Mouse (Mus musculus): ENCODE data around the gene Tepsin. TPM values are rescaled to one million over a fixed set of nuclear protein-coding genes. Genes with fewer than 3 reads are reported as not detected.
A peak's percentile ranks its signal among the peaks of the same experiment; 100 is the strongest.

The Tepsin gene
- polyA plus RNA-seq, 1 experiment = 12.2 TPM

DNA sequence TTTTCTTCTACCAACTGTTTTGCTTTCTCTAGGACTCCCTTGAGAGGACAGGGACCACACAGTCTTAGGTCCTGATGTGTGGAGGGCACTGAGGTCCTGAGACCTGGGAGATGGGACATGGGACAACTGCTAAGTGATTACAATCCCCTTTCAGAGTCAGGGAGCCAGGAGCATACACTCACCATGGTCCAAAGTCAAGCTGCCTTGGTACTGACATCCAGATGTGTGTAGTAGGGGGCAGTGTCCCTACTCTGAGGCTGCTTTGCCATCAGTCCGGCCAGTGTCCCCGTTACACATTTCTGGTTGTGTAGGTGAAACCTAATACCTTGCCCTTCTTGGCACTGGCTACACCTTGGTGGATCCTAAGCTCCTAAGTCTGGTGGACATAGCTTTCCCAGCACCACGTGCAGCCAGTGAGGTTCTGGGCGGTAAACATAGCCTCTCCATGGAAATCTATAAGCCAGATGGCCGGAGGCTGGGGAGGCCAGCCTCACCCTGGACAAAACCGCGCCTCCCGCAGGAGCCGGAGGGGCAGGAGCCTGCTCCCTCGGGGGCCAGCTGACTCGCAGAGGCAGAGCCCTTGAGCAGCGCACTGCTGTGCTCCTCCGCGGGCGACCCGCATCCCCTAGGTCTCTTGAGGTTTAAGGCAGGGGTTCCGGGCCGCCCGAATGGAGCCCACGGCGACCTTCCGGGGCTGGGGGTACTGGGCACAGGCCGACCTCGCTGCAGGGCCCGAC lies 12.5 kb downstream of the Tepsin start:
- TF ChIP-seq CTCF (IDR thresholded peaks at IDR 0.05; ENCODE audit: low read depth, low read length) (no peak), EP300 (IDR thresholded peaks at IDR 0.05; ENCODE audit: insufficient read depth, low read depth, low read length) (no peak)
- Histone ChIP-seq H3K9me3 (replicated peaks; ENCODE audit: control insufficient read depth, insufficient read depth, low read length, poor library complexity, severe bottlenecking) (no peaks in the 10 kb centered on the region), H3K4me3 (ENCODE audit: low read depth, low read length) (peak overlapping the region; percentile 77), H3K27ac (ENCODE audit: insufficient read depth, low read length) (no peak overlapping the region), H3K36me3 (ENCODE audit: control insufficient read depth, insufficient read depth, low read length, poor library complexity, severe bottlenecking) (no peaks in the 10 kb centered on the region; the same call in 1 of the 2 replicates), H3K27me3 (ENCODE audit: control insufficient read depth, insufficient read depth, low read length, poor library complexity, severe bottlenecking) (no peaks in the 10 kb centered on the region), H3K9ac (ENCODE audit: low read depth, poor library complexity, severe bottlenecking) (peak overlapping the region; percentile 84), H3K4me1 (ENCODE audit: control insufficient read depth, insufficient read depth, low read length) (no peaks in the 10 kb centered on the region)

DNA sequence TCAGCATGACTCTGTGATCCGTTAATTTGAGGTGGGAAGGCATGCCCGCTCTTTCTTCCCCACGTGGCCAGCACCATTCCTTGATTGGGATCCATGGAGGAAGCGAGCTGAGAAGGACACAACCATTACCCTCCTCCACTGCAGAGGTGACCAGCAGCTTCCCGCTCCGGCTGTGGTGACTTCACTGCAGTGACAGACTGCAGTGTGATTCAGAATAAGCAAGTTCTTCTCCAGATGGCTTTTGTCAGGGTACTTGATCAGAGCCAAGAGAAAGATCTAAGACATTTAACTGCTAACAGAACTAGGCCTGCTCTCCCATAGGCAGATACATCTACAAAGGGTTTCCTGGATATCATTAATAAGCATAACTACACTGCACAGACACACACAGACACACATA lies 18.2 kb downstream of the Tepsin start:
- Histone ChIP-seq H3K27ac (ENCODE audit: insufficient read depth, low read length) (no peak overlapping the region), H3K9ac (ENCODE audit: low read depth, poor library complexity, severe bottlenecking) (no peak overlapping the region), H3K9me3 (replicated peaks; ENCODE audit: control insufficient read depth, insufficient read depth, low read length, poor library complexity, severe bottlenecking) (0 out of 2 replicates have a peak, but pooled peaks cover 3% of the 10 kb centered on the region), H3K4me1 (ENCODE audit: control insufficient read depth, insufficient read depth, low read length) (no peaks in the 10 kb centered on the region), H3K36me3 (ENCODE audit: control insufficient read depth, insufficient read depth, low read length, poor library complexity, severe bottlenecking) (no peaks in the 10 kb centered on the region; the same call in 1 of the 2 replicates), H3K4me3 (ENCODE audit: low read depth, low read length) (no peak overlapping the region), H3K27me3 (ENCODE audit: control insufficient read depth, insufficient read depth, low read length, poor library complexity, severe bottlenecking) (no peaks in the 10 kb centered on the region)
- no peak for TF ChIP-seq CTCF (IDR thresholded peaks at IDR 0.05; ENCODE audit: low read depth, low read length)
- TF ChIP-seq POLR2A (IDR thresholded peaks at IDR 0.05; ENCODE audit: insufficient read depth, low read length) = no peak

DNA sequence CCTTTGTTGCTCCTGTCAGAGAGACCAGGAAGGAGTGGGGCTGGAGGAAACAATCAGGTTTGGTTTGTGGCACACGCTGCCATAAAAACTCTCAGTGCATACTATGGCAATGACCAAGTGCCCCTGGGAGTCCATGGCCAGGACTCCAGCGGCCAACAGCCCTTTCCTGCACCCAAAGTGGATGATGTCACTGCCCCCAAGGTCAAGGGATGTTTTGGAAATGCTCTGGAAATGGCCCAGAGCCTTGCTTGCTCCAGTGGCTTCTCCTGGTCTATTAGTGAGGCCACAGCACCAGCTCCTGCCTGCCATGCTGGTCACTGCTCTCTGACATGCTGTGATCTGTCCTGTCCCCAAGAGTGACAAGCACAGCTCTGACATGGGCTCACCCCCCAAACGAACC lies 22.3 kb downstream of the Tepsin start:
- H3K27ac ChIP-seq (ENCODE audit: insufficient read depth, low read length) = no peak overlapping the region
- 0 out of 2 replicates have a peak, but pooled peaks cover 2% of the 10 kb centered on the region for H3K36me3 ChIP-seq (ENCODE audit: control insufficient read depth, insufficient read depth, low read length, poor library complexity, severe bottlenecking)
- H3K9me3 ChIP-seq (replicated peaks; ENCODE audit: control insufficient read depth, insufficient read depth, low read length, poor library complexity, severe bottlenecking) = 0 out of 2 replicates have a peak, but pooled peaks cover 3% of the 10 kb centered on the region
- TF ChIP-seq POLR2A (IDR thresholded peaks at IDR 0.05; ENCODE audit: insufficient read depth, low read length) (no peak), CTCF (IDR thresholded peaks at IDR 0.05; ENCODE audit: low read depth, low read length) (no peak), EP300 (IDR thresholded peaks at IDR 0.05; ENCODE audit: insufficient read depth, low read depth, low read length) (no peak)
- no peak overlapping the region for H3K4me3 ChIP-seq (ENCODE audit: low read depth, low read length)
- H3K4me1 ChIP-seq (ENCODE audit: control insufficient read depth, insufficient read depth, low read length) = no peaks in the 10 kb centered on the region
- H3K9ac ChIP-seq (ENCODE audit: low read depth, poor library complexity, severe bottlenecking) = no peak overlapping the region
- H3K27me3 ChIP-seq (ENCODE audit: control insufficient read depth, insufficient read depth, low read length, poor library complexity, severe bottlenecking) = no peaks in the 10 kb centered on the region

DNA sequence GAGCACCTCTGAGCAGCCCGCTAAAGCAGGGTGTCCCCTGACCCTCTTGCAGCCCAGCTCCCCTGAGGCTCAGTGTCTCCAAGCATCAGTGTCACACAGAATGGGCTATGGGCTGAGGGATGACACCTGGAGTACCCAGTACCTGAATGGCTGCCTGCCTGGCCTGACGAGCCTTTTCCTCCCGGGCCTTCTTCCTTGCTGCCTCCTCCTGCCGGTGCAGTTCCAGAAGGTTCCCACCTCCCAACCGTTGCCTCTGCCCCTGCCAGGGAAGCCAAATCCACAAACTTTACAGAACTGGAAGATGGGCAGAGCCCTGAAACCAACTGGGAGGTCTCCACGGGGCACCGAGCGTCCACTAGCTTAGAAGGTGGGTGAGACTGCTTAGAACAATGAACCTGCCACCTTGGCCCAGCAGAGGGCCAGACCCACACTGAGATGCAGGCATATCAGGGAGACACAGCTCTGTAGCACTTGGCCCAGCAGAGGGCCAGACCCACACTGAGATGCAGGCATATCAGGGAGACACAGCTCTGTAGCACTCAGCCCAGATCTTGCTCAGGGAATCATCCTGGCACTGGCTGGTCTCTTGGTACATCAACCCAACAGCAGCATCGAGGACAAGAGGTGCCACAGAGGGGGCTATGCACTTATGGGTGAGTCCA lies 25.4 kb downstream of the Tepsin start:
- Histone ChIP-seq H3K27ac (ENCODE audit: insufficient read depth, low read length) (no peak overlapping the region), H3K4me1 (ENCODE audit: control insufficient read depth, insufficient read depth, low read length) (peaks cover 3% of the 10 kb centered on the region)

DNA sequence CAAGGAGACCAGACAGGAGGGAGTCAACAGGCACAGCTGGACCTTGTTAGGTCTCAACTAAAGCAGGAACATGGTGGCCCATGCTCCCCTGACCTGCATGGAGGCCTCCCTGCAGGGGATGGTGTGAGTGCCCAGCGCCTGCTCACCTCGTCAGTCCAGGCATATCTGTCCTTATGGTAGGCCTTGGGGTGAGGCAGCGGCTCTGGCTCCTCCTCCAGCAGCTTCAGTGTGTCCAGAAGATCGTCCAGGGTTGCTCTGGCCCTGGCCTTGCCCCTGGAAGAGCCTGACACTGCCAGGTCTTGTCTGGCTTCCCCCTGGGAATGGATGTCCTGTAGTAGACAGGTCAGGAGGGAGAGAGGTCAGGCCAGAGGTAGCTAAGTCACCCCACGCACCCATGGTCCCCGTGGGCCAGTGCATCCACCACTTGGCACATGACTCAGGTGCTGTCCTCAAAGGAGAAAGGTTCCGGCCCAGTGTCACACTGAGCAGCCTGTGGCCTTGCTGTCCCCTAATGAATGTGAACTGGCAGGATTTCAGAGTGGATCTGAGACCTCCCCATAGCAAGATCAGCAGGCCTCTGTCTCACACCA lies 26.7 kb downstream of the Tepsin start:
- Histone ChIP-seq H3K9ac (ENCODE audit: low read depth, poor library complexity, severe bottlenecking) (no peak overlapping the region), H3K36me3 (ENCODE audit: control insufficient read depth, insufficient read depth, low read length, poor library complexity, severe bottlenecking) (0 out of 2 replicates have a peak, but pooled peaks cover 2% of the 10 kb centered on the region), H3K4me1 (ENCODE audit: control insufficient read depth, insufficient read depth, low read length) (peaks cover 3% of the 10 kb centered on the region), H3K27me3 (ENCODE audit: control insufficient read depth, insufficient read depth, low read length, poor library complexity, severe bottlenecking) (no peaks in the 10 kb centered on the region), H3K27ac (ENCODE audit: insufficient read depth, low read length) (0 out of 2 replicates have a peak overlapping the region, but pooled peaks have one; percentile 7), H3K4me3 (ENCODE audit: low read depth, low read length) (no peak overlapping the region), H3K9me3 (replicated peaks; ENCODE audit: control insufficient read depth, insufficient read depth, low read length, poor library complexity, severe bottlenecking) (no peaks in the 10 kb centered on the region)
- TF ChIP-seq EP300 (IDR thresholded peaks at IDR 0.05; ENCODE audit: insufficient read depth, low read depth, low read length) (no peak), POLR2A (IDR thresholded peaks at IDR 0.05; ENCODE audit: insufficient read depth, low read length) (no peak), CTCF (IDR thresholded peaks at IDR 0.05; ENCODE audit: low read depth, low read length) (no peak)

More for the DNA sequence above, 25.4 kb downstream of the Tepsin start:
- Histone ChIP-seq H3K27me3 (ENCODE audit: control insufficient read depth, insufficient read depth, low read length, poor library complexity, severe bottlenecking) (no peaks in the 10 kb centered on the region), H3K9me3 (replicated peaks; ENCODE audit: control insufficient read depth, insufficient read depth, low read length, poor library complexity, severe bottlenecking) (no peaks in the 10 kb centered on the region), H3K9ac (ENCODE audit: low read depth, poor library complexity, severe bottlenecking) (no peak overlapping the region), H3K4me3 (ENCODE audit: low read depth, low read length) (no peak overlapping the region), H3K36me3 (ENCODE audit: control insufficient read depth, insufficient read depth, low read length, poor library complexity, severe bottlenecking) (0 out of 2 replicates have a peak, but pooled peaks cover 2% of the 10 kb centered on the region)
- no peak for TF ChIP-seq POLR2A (IDR thresholded peaks at IDR 0.05; ENCODE audit: insufficient read depth, low read length)
- no peak for TF ChIP-seq EP300 (IDR thresholded peaks at IDR 0.05; ENCODE audit: insufficient read depth, low read depth, low read length)
- no peak for TF ChIP-seq CTCF (IDR thresholded peaks at IDR 0.05; ENCODE audit: low read depth, low read length)
